Comparison of ENCODE assay signal across 14 mouse cellular contexts in the genomic region with DNA sequence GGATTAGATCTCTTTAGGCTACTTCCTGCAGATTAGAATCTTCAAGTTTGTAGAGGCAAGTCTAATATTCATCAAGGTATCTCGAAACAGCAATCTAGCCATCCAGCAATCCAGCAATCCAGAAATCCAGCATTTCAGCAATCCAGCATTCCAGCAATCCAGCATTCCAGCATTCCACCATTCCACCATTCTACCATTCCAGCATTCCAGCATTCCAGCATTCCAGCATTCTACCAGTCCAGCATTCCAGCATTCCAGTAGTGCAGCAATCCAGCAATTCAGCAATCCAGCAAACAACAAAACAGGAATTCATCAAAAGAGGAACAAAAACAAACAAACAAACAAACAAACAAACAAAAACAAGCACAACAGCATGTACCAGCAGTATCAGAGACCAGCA.
"Had no signal": no experiment of that assay in that cellular context is flagged by ENCODE, and none has a peak within 500 bp of the region (broad histone marks: within the 10 kb centered on the region; RNA-seq: fewer than 3 reads in every experiment).

No protein-coding gene starts in this region.

- H3K27me3 ChIP-seq: liver, embryonic 15.5 days; lung, embryonic 15.5 days; midbrain, embryonic 13.5 days; midbrain, embryonic 15.5 days; neural tube, embryonic 12.5 days had no signal

- DNase-seq: liver, postnatal 0 days; lung, adult 2 months; lung, postnatal 10 days; lung, postnatal 4 days; right cerebral cortex, postnatal 25 days; thymus, adult 18-20 months; thymus, postnatal 25 days; thymus, postnatal 4 days had no signal

- H3K4me1 ChIP-seq: liver, embryonic 15.5 days; lung, embryonic 15.5 days; midbrain, embryonic 13.5 days; midbrain, embryonic 15.5 days; neural tube, embryonic 12.5 days had no signal

- H3K9me3 ChIP-seq: liver, embryonic 15.5 days; lung, embryonic 15.5 days; midbrain, embryonic 13.5 days; midbrain, embryonic 15.5 days; neural tube, embryonic 12.5 days had no signal

- H3K4me2 ChIP-seq: liver, embryonic 15.5 days; lung, embryonic 15.5 days; midbrain, embryonic 11.5 days; midbrain, embryonic 13.5 days; midbrain, embryonic 15.5 days; neural tube, embryonic 12.5 days had no signal

- H3K36me3 ChIP-seq: liver, embryonic 15.5 days; lung, embryonic 15.5 days; midbrain, embryonic 13.5 days; midbrain, embryonic 15.5 days; neural tube, embryonic 12.5 days had no signal

- H3K4me3 ChIP-seq: liver, embryonic 15.5 days; lung, embryonic 15.5 days; midbrain, embryonic 13.5 days; midbrain, embryonic 15.5 days; neural tube, embryonic 12.5 days had no signal

- H3K9ac ChIP-seq: liver, embryonic 15.5 days; liver, postnatal 0 days; lung, embryonic 15.5 days; midbrain, embryonic 13.5 days; midbrain, embryonic 15.5 days; neural tube, embryonic 12.5 days had no signal

- ATAC-seq: liver, postnatal 0 days; midbrain, embryonic 13.5 days; midbrain, embryonic 15.5 days had no signal

- H3K27ac ChIP-seq: liver, embryonic 15.5 days; lung, embryonic 15.5 days; midbrain, embryonic 13.5 days; midbrain, embryonic 15.5 days; neural tube, embryonic 12.5 days had no signal
